Mouse (Mus musculus) liver, embryonic 14.5 days (tissue): ENCODE measurements around the gene 6430550D23Rik.
A peak's percentile ranks its signal among the peaks of the same experiment; 100 is the strongest.

Source experiments
- CTCF ChIP-seq: IDR thresholded peaks from 2 replicates; pipeline ENCODE4 v1.5.1; 2016; ENCODE audit warnings: antibody characterized with exemption, low read depth, control low read depth
- EP300 ChIP-seq: IDR thresholded peaks from 2 replicates; pipeline ENCODE4 v1.6.1; 2016; ENCODE audit warnings: antibody characterized with exemption, low read depth

GRCm38 (mm10) chr2:155947390-155948002 is 60.3 kb downstream of the 6430550D23Rik start:
- TF ChIP-seq CTCF = no peak
- TF ChIP-seq EP300 = peak; percentile 56
